Mouse (Mus musculus): ENCODE data around the gene Ilk.

Ilk gene

GRCm38 (mm10) chr7:105786506-105787284, 50.3 kb downstream of the Ilk start:
- DNase-seq (ENCODE audit: low spot score), result no peak

GRCm38 (mm10) chr7:105787285-105788140, 51.1 kb downstream of the Ilk start, which contains the start of gene Dchs1:
TSS of gene Dchs1 (minus strand) at chr7:105787654.
- DNase-seq (ENCODE audit: low spot score), result no peak

- no peak for DNase-seq (ENCODE audit: low spot score)
Observed at GRCm38 (mm10) chr7:105791147-105791546, 54.8 kb downstream of the Ilk start.
